Mouse (Mus musculus) small intestine, adult 10 weeks (tissue): Measurements from ENCODE around the gene Ss18l1. TPM values are rescaled to one million over a fixed set of nuclear protein-coding genes. Genes with fewer than 3 reads are reported as not detected.

Source experiments
- polyA plus RNA-seq: library from polyadenylated mRNA; stranded (reverse); fragments of 350-450 nt; fragmentation: Illumina TruSeq; extraction: RNeasy Lipid Tissue Mini Kit (QIAGEN cat#74804); gene quantifications from one replicate; pipeline ENCODE4 v1.2.3, GENCODE M21; 2014; ENCODE audit warnings: low replicate concordance

Ss18l1 gene
- 7.5 TPM for polyA plus RNA-seq

DNA sequence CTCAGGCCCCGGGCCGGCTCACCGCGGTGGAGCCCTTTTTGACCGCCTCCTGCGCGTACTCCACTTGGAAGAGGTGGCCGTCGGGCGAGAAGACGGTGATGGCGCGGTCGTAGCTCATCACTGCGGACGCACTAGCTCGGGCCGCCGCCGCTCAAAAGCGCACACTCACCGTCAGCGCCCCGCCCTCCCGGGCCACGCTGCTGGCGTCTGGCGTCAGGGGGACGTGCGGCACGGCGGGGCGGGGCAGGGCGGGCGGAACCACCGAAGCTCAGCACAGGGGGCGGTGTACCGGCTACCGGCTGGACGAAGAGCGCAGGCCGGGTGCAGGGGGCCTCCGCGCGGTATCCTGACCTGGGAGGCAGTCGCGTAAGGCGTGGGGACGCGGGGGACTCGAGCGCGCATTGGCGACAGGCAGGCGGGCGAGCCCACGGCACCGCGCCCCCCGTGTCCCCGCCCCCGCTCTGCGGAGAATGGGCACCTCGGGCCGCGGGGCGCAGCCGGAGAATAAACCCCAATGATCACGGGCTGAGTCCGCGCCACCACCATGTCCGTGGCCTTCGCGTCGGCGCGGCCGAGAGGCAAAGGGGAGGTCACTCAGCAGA lies at the start of gene Ss18l1, which contains the start of gene Psma7:
TSS of gene Ss18l1 (plus strand) at position 254 of the 602 bp plus-strand sequence.
TSS of gene Psma7 (minus strand) at position 178 of the 602 bp plus-strand sequence.

DNA sequence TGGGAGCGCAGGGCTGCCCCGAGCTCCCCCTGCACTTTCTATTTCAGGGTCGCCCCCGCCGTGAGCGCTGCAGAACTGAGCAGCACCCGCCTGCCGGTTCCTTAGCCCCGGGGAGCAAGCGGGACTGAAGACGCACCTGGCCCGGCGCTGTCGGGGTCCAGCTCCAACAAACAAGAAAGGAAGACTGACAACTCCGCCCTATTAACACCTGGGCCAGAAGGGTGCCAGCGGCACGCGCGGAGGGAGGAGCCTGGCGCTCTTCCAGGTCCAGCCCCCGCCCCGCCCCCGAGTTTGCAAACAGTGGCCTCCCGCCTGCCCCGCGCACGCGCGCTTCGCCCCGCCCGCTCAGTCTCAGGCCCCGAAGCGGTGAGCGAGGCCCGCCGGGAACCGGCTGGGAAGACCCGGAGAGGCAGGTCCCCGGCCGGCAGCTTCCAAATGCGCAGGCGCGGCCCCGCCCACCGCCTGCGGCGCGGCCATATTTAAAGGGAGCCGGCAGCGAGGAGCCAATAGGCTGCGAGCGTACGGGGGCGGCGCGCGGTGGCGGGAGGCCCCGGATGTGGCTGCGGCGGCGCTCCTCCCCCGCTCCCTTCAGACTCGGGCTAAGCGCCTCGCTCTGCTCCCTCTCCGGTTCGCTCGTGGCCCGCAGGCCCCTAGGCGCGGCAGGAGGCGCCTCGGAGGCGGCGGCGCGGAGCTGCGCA lies 17.8 kb upstream of the Ss18l1 start, which contains the start of gene Lsm14b:
TSS of gene Lsm14b (plus strand) at position 587 of the 698 bp plus-strand sequence.

DNA sequence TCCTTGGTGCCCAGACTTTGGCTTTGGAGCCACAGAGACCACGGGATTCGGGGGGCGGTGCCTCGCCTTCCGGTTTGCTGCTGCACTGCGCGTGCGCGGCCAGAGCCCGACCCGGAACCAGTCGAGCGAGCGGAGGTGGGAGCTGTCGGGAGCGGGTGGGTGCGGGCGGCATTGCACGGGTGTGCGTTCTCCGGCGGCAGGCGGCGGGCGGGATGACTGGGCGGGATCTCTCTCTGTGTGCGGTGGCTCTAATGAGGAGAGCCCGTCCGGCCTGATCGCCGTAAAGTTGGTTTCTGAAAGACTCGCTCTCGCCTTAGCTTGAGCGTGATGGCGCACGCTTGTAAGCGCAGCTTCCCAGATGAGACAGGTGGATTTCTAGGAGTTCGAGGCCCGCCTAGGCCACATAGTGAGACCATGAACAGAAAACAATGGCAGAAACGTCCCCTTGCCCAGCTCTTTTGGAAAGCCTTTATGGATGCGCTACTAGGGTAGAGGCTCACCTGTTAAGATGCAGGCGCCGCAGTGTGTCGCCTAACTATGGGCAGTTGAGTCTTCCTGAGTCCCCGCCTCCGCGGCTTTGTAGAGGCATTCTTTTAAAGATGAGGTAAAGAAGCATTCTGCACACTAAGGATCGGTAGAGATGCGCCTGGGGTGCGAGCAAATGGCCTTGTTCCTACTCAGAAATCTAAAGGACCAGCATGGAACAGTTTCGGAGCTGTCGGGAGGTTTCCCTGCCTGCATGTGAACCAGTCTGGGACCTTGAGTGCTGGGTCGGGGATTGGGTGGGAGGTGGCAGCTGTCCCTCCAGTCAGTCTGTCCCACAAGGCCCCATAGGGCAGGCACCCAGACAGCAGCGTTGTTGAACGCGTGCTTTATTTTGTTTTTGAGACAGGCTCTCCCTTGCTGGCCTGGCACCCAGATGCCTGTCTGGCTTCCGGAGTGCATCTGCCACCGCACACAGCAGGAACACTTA lies 28.5 kb downstream of the Ss18l1 start, which contains the start of gene Mtg2:
TSS of gene Mtg2 (plus strand) at position 108 of the 973 bp plus-strand sequence.

DNA sequence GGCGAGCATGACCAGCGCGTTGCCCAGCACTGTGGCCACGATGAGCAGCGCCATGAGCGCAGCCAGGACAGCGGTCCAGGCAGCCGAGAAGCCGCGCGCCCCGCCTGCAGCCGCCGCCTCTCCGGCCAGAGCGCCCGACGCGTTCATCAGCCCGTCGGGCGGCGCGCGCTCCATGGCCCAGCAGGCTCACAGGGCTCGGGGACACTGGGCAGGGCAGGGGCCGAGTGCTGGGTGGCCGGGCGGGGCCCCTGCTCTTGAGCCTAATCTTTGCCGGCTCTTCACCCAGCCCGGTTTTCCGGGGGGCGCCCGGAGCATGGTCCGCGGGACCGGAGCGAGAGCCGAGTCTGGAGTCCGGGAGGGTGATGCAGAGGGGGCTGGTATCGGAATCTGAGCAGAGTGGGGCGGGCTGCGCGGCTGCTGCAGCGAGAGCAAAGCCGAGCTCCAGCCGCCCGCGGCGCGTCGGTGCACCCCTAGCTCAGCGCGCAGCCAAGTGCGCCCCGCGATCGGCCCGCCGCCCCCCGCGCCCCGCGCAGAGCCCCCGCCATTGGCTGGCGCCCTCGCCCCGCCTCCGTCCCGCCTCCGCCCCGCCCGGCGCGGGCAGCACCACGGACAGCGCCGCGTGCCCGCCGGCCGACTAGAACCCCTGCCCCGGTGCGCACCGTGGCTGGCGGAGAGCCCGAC lies 61.8 kb downstream of the Ss18l1 start, which contains the start of gene Hrh3:
TSS of gene Hrh3 (minus strand) at position 511 of the 681 bp plus-strand sequence.

DNA sequence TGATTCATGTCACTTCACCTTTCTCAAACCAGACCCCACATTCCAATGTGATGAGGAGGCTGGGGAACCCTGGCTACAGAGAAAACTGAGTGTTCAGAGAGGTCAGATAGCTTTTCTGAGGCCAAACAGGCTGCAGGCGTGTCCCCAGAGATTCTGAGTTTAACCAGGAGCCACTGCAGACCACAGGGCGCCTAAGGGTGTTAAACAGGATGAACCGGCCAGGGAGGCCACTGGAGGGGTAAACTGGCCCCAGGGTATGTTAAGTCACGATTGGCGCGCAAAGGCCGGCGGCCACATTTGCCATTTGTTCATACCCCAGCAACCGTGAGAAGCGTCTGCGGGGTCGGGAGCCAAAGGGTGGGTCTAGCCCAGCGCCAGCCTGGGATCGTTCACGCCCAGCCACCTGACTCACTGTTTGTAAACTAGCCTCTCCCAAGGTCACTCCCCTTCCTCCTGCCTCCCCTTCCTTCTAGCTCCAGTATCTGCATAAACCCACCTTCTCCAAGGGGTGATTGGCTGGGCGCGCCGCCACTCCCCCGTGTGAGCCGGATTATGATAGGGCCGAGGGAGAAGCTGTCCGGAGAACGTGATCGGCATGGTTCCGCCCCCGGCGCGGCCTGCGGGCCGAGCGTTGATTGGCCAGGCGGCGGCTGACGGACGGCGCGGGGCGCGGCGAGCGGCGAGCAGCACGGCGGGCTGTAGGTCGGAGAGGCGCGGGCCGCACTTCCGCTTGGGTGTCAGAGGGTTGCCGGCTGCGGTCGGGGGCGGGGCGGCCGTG lies 76.5 kb downstream of the Ss18l1 start, which contains the start of gene Osbpl2:
TSS of gene Osbpl2 (plus strand) at position 646 of the 778 bp plus-strand sequence.

Other genes starting within 250 kb of the Ss18l1 start
- gene Taf4, start 65.9 kb upstream of the Ss18l1 start, polyA plus RNA-seq, result 13.8 TPM
- 29.3 TPM for gene Lsm14b, start 17.5 kb upstream of the Ss18l1 start, polyA plus RNA-seq
- gene Psma7, start 76 bp upstream of the Ss18l1 start, polyA plus RNA-seq, result 50.3 TPM
- gene Mtg2, start 28.1 kb downstream of the Ss18l1 start, polyA plus RNA-seq, result 1.6 TPM
- not detected for gene Hrh3, start 62.0 kb downstream of the Ss18l1 start, polyA plus RNA-seq
- 45.5 TPM for gene Osbpl2, start 76.8 kb downstream of the Ss18l1 start, polyA plus RNA-seq
- gene Adrm1, start 129.0 kb downstream of the Ss18l1 start, polyA plus RNA-seq, result 9.9 TPM
- 3.6 TPM for gene Lama5, start 183.3 kb downstream of the Ss18l1 start, polyA plus RNA-seq
- gene Rps21, start 214.9 kb downstream of the Ss18l1 start, polyA plus RNA-seq, result 82.3 TPM
- gene Cables2, start 231.0 kb downstream of the Ss18l1 start, polyA plus RNA-seq, result 15.0 TPM
- not detected for gene Rbbp8nl, start 247.4 kb downstream of the Ss18l1 start, polyA plus RNA-seq